Mouse (Mus musculus) liver, embryonic 14.5 days (tissue): ENCODE results near the gene Arhgap21.

Experiments used
- CTCF ChIP-seq: IDR thresholded peaks from 2 replicates; pipeline ENCODE4 v1.5.1; 2016; ENCODE audit warnings: antibody characterized with exemption, low read depth, control low read depth
- EP300 ChIP-seq: IDR thresholded peaks from 2 replicates; pipeline ENCODE4 v1.6.1; 2016; ENCODE audit warnings: antibody characterized with exemption, low read depth

GRCm38 (mm10) chr2:20830882-20831281 is 137.8 kb downstream of the Arhgap21 start:
- TF ChIP-seq EP300 (no peak), CTCF (no peak)
